Mouse (Mus musculus): Measurements from ENCODE around the gene Gpr25. TPM values are rescaled to one million over a fixed set of nuclear protein-coding genes. Genes with fewer than 3 reads are reported as not detected.

The Gpr25 gene
- total and polyA plus RNA-seq, 3 experiments = not detected

DNA sequence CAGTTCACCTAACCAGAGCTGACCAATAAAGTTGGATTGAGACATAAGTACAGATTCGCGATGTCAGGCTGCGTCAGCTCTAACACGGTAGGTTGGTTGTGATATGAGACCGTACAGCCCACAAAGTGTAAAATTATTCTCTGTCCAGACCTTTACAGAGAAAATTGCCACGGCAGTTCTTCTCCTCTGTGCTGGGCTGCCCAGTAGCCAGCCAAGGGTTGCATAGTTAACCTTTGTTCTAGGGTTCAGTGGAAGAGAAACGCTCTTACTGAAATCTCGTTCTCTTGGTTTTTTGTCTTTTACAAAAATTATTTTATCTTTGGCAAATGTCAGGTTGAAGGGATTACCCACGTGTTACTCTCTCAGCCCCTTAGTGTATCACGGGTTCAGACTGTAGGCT, 38.3 kb downstream of the Gpr25 start:
- Histone ChIP-seq H3K79me2 (replicated peaks; ENCODE audit: control insufficient read depth, extremely low read depth, insufficient read depth, poor library complexity, severe bottlenecking) (no peaks in the 10 kb centered on the region), H3K27ac (ENCODE audit: insufficient read depth, low read depth) (no peak overlapping the region), H3K4me1 (ENCODE audit: control insufficient read depth in 1 of 2, insufficient read depth in 2 of 2) (peaks cover 7 to 15% of the 10 kb centered on the region in 2 experiments), H3K9me3 (replicated peaks; ENCODE audit: low read length) (no peaks in the 10 kb centered on the region), H3K4me3 (replicated peaks in 1 of 3; ENCODE audit: low read depth in 2 of 3, low read length in 2 of 3, poor library complexity in 1 of 3) (no peak overlapping the region), H3K36me3 (replicated peaks in 1 of 2; ENCODE audit: control insufficient read depth in 1 of 2, insufficient read depth in 1 of 2, low read length in 1 of 2) (no peaks in the 10 kb centered on the region), H3K4me2 (ENCODE audit: insufficient read depth, low read depth, poor library complexity, severe bottlenecking) (no peak overlapping the region), H3K9ac (ENCODE audit: insufficient read depth, low read depth) (no peak overlapping the region), H3K27me3 (replicated peaks) (peaks cover 2% of the 10 kb centered on the region)
- no peak for TF ChIP-seq CTCF (conservative IDR thresholded peaks at IDR 0.05 in 1 of 2, IDR thresholded peaks at IDR 0.05 in 1 of 2; ENCODE audit: low read depth in 2 of 2, low read length in 2 of 2)
- TF ChIP-seq NELFE (IDR thresholded peaks at IDR 0.05; ENCODE audit: low read depth, low read length) = no peak
- TF ChIP-seq MEF2A (IDR thresholded peaks at IDR 0.05; ENCODE audit: borderline replicate concordance, low read depth, low read length) = no peak
- no peak for TF ChIP-seq USF1 (IDR thresholded peaks at IDR 0.05; ENCODE audit: low read depth, low read length)
- no peak for TF ChIP-seq CHD2 (IDR thresholded peaks at IDR 0.05; ENCODE audit: low read length)
- no peak for TF ChIP-seq ETS1 (conservative IDR thresholded peaks at IDR 0.05; ENCODE audit: low read depth, low read length)
- TF ChIP-seq MXI1 (IDR thresholded peaks at IDR 0.05; ENCODE audit: low read depth, low read length) = no peak
- TF ChIP-seq JUND (conservative IDR thresholded peaks at IDR 0.05; ENCODE audit: low read depth, low read length) = no peak
- no peak for TF ChIP-seq PAX5 (IDR thresholded peaks at IDR 0.05; ENCODE audit: low read length)
- no peak for DNase-seq (ENCODE audit: extremely low read depth)
- dilution Hi-C loops (cut with MboI; ENCODE audit: extremely low pct_ligation_motif_present, extremely low pct_unique_long_range_greater_than_20kb, low sequenced_read_pairs) (no loop called here), in situ Hi-C loops (cut with MboI; ENCODE audit: low pct_ligation_motif_present, low pct_unique_long_range_greater_than_20kb, low sequenced_read_pairs) (no loop called here)

DNA sequence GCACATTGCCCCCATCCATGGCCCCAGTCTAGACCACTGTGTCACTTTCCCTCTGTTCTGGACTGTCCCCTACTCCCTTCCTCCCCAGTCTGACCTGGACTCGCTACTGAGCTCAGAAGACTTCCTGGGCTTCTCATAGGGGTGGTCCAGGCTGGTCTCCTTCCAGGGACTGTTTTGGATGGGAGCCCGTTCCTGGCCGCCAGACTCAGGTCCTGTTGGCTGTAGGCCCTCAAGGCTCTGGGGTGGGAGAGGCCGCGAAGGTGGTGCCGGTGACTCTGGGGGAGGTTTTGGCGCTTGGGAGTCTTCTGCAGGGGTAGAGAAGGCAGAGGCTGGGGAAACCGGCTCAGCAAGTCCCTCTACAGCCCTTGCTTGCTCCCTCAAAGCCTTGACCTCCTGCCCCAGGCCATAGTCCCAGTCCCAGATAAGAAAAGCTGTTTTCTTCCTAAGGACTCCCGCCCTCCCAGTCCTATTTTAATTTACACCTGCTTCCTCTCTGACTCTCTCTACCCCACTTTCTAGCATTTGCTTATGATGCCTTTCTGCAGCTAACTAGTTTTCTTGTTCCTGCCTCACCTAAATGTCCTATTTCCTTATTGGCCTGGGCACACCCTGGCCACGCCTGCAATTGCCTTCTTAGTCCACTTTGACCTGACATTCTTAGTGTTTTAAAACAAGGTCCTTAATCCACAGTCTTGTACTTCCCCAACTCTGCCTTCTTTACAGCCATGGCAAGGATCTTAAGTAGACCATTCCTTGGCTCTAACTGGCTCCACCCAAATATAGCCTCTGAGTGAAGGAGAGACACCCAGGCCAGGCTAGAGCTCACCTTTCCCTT, 40.4 kb downstream of the Gpr25 start:
- no peaks in the 10 kb centered on the region for H3K79me2 ChIP-seq (replicated peaks; ENCODE audit: control insufficient read depth, extremely low read depth, insufficient read depth, poor library complexity, severe bottlenecking)
- dilution Hi-C loops (cut with MboI; ENCODE audit: extremely low pct_ligation_motif_present, extremely low pct_unique_long_range_greater_than_20kb, low sequenced_read_pairs) = no loop called here
- in situ Hi-C loops (cut with MboI; ENCODE audit: low pct_ligation_motif_present, low pct_unique_long_range_greater_than_20kb, low sequenced_read_pairs) = no loop called here
- no peaks in the 10 kb centered on the region for H3K36me3 ChIP-seq (replicated peaks in 1 of 2; ENCODE audit: control insufficient read depth in 1 of 2, insufficient read depth in 1 of 2, low read length in 1 of 2)
- no peak overlapping the region for H3K4me2 ChIP-seq (ENCODE audit: insufficient read depth, low read depth, poor library complexity, severe bottlenecking)
- TF ChIP-seq KAT2A (IDR thresholded peaks at IDR 0.05; ENCODE audit: insufficient replicate concordance, low read length) (no peak), ZKSCAN1 (IDR thresholded peaks at IDR 0.05; ENCODE audit: borderline replicate concordance, low read depth, low read length) (no peak), MAFK (IDR thresholded peaks at IDR 0.05; ENCODE audit: insufficient replicate concordance, low read length) (no peak), SIN3A (IDR thresholded peaks at IDR 0.05; ENCODE audit: low read length) (no peak), ZC3H11A (IDR thresholded peaks at IDR 0.05; ENCODE audit: low read depth, low read length) (no peak), CHD1 (IDR thresholded peaks at IDR 0.05; ENCODE audit: low read depth, low read length) (no peak), TBP (conservative IDR thresholded peaks at IDR 0.05; ENCODE audit: low read depth, low read length) (no peak), SMC3 (IDR thresholded peaks at IDR 0.05; ENCODE audit: low read depth, low read length) (no peak)
- no peak overlapping the region for H3K27ac ChIP-seq (ENCODE audit: insufficient read depth, low read depth)
- no peak overlapping the region for H3K9ac ChIP-seq (ENCODE audit: insufficient read depth, low read depth)
- H3K9me3 ChIP-seq (replicated peaks; ENCODE audit: low read length) = no peaks in the 10 kb centered on the region
- DNase-seq (ENCODE audit: extremely low read depth) = no peak
- H3K4me3 ChIP-seq (replicated peaks in 1 of 3; ENCODE audit: low read depth in 2 of 3, low read length in 2 of 3, poor library complexity in 1 of 3) = no peak overlapping the region
- H3K4me1 ChIP-seq (ENCODE audit: control insufficient read depth in 1 of 2, insufficient read depth in 2 of 2) = peaks cover 0 to 9% of the 10 kb centered on the region in 2 experiments; a peak in 3 of 4 replicates
- H3K27me3 ChIP-seq (replicated peaks) = peaks cover 4% of the 10 kb centered on the region
